Mouse (Mus musculus) MEL (cell line): ENCODE results near the gene Llgl1. TPM values are rescaled to one million over a fixed set of nuclear protein-coding genes. Genes with fewer than 3 reads are reported as not detected.

Source experiments
- DNase-seq: peaks from one replicate; pipeline ENCODE4 v3.0.0; 2011; ENCODE audit warnings: low read depth, low spot score
- H3K27ac ChIP-seq: 2 replicates; pipeline ENCODE4 v1.5.1; 2012; ENCODE audit warnings: low read depth, mild to moderate bottlenecking, control low read depth, low read length, moderate library complexity; ENCODE audit not compliant: control insufficient read depth
- H3K27me3 ChIP-seq, 2 experiments: fragments of 150-350 bp in 1 of 2; sonication (generic) in 1 of 2; 2 replicates each; pipeline ENCODE4 v1.6.1; 2012; ENCODE audit warnings: low read length in 2 of 2, mild to moderate bottlenecking in 2 of 2, improper control_type of control experiment in 1 of 2, moderate library complexity in 1 of 2; ENCODE audit not compliant: insufficient read depth in 2 of 2, control insufficient read depth in 1 of 2
- H3K36me3 ChIP-seq, 2 experiments: 2 replicates each; pipeline ENCODE4 v1.6.1; 2012 to 2014; ENCODE audit warnings: low read length in 2 of 2, improper control_type of control experiment in 1 of 2, inconsistent platforms in 1 of 2, mild to moderate bottlenecking in 1 of 2; ENCODE audit not compliant: insufficient read depth in 2 of 2, control insufficient read depth in 1 of 2
- H3K4me1 ChIP-seq, 2 experiments: fragments of 150-350 bp in 1 of 2; sonication (generic) in 1 of 2; 2 replicates each; pipeline ENCODE4 v1.6.1; 2012; ENCODE audit warnings: low read length in 2 of 2, improper control_type of control experiment in 1 of 2, mild to moderate bottlenecking in 1 of 2; ENCODE audit not compliant: insufficient read depth in 2 of 2, control insufficient read depth in 1 of 2
- H3K4me3 ChIP-seq, 2 experiments: fragments of 150-350 bp in 1 of 2; sonication (generic) in 1 of 2; 2 replicates each; pipeline ENCODE4 v1.5.1; 2012; ENCODE audit warnings: low read depth in 2 of 2, low read length in 2 of 2, mild to moderate bottlenecking in 2 of 2, moderate library complexity in 2 of 2, control low read depth in 1 of 2, improper control_type of control experiment in 1 of 2; ENCODE audit not compliant: control insufficient read depth in 1 of 2, insufficient read depth in 1 of 2
- H3K79me2 ChIP-seq: 2 replicates; pipeline ENCODE4 v1.6.1; 2012; ENCODE audit warnings: mild to moderate bottlenecking, low read length, moderate library complexity; ENCODE audit not compliant: control insufficient read depth, poor library complexity, insufficient read depth
- H3K9ac ChIP-seq: 2 replicates; pipeline ENCODE4 v1.6.1; 2012; ENCODE audit warnings: low read depth, mild to moderate bottlenecking, control low read depth, low read length, moderate library complexity; ENCODE audit not compliant: control insufficient read depth, poor library complexity, severe bottlenecking
- H3K9me3 ChIP-seq: fragments of 150-350 bp; sonication (generic); replicated peaks from 2 replicates; pipeline ENCODE4 v1.6.1; 2012; ENCODE audit warnings: mild to moderate bottlenecking, low read length, improper control_type of control experiment, moderate library complexity; ENCODE audit not compliant: insufficient read depth
- BHLHE40 ChIP-seq: IDR thresholded peaks from 2 replicates; pipeline ENCODE4 v1.6.1; 2012; ENCODE audit warnings: low read depth, mild to moderate bottlenecking, inconsistent platforms, low read length, improper control_type of control experiment, borderline replicate concordance
- CHD1 ChIP-seq: IDR thresholded peaks from 2 replicates; pipeline ENCODE4 v1.6.1; 2012; ENCODE audit warnings: low read depth, mild to moderate bottlenecking, inconsistent platforms, low read length, improper control_type of control experiment
- CHD2 ChIP-seq: IDR thresholded peaks from 2 replicates; pipeline ENCODE4 v1.6.1; 2011; ENCODE audit warnings: low read length, improper control_type of control experiment
- E2F4 ChIP-seq: IDR thresholded peaks from 2 replicates; pipeline ENCODE4 v1.6.1; 2011; ENCODE audit warnings: low read depth, low read length, improper control_type of control experiment, borderline replicate concordance
- EP300 ChIP-seq, 2 experiments: IDR thresholded peaks; 2 replicates each; pipeline ENCODE4 v1.6.1; 2011; ENCODE audit warnings: improper control_type of control experiment in 2 of 2, low read length in 2 of 2, low read depth in 1 of 2, mild to moderate bottlenecking in 1 of 2
- GABPA ChIP-seq: IDR thresholded peaks from 2 replicates; pipeline ENCODE4 v1.6.1; 2012; ENCODE audit warnings: low read depth, mild to moderate bottlenecking, inconsistent platforms, low read length, improper control_type of control experiment, moderate library complexity
- GATA1 ChIP-seq: IDR thresholded peaks from 2 replicates; pipeline ENCODE4 v1.6.1; 2011; ENCODE audit warnings: low read depth, low read length, improper control_type of control experiment
- MAX ChIP-seq: IDR thresholded peaks from 2 replicates; pipeline ENCODE4 v1.6.1; 2011; ENCODE audit warnings: low read length, improper control_type of control experiment
- MAZ ChIP-seq: IDR thresholded peaks from 2 replicates; pipeline ENCODE4 v1.6.1; 2012; ENCODE audit warnings: low read depth, mild to moderate bottlenecking, inconsistent platforms, low read length, improper control_type of control experiment
- MYB ChIP-seq: IDR thresholded peaks from 2 replicates; pipeline ENCODE4 v1.6.1; 2011; ENCODE audit warnings: mild to moderate bottlenecking, low read depth, low read length, improper control_type of control experiment
- NELFE ChIP-seq: IDR thresholded peaks from 2 replicates; pipeline ENCODE4 v1.6.1; 2011; ENCODE audit warnings: low read depth, low read length, improper control_type of control experiment
- NRF1 ChIP-seq: IDR thresholded peaks from 2 replicates; pipeline ENCODE4 v1.6.1; 2014; ENCODE audit warnings: low read depth, mild to moderate bottlenecking, inconsistent platforms, low read length, improper control_type of control experiment, moderate library complexity; ENCODE audit not compliant: poor library complexity, insufficient read depth, severe bottlenecking
- POLR2AphosphoS2 ChIP-seq: IDR thresholded peaks from 2 replicates; pipeline ENCODE4 v1.6.1; 2011; ENCODE audit warnings: low read length, improper control_type of control experiment
- POLR2AphosphoS5 ChIP-seq: IDR thresholded peaks from 2 replicates; pipeline ENCODE4 v1.6.1; 2012; ENCODE audit warnings: low read depth, borderline replicate concordance, mild to moderate bottlenecking, inconsistent platforms, low read length, moderate library complexity, mixed read lengths
- RAD21 ChIP-seq: IDR thresholded peaks from 2 replicates; pipeline ENCODE4 v1.6.1; 2011; ENCODE audit warnings: mild to moderate bottlenecking, low read depth, low read length, improper control_type of control experiment
- RCOR1 ChIP-seq: IDR thresholded peaks from 2 replicates; pipeline ENCODE4 v1.6.1; 2012; ENCODE audit warnings: low read depth, mild to moderate bottlenecking, inconsistent platforms, low read length, improper control_type of control experiment
- SMC3 ChIP-seq: IDR thresholded peaks from 2 replicates; pipeline ENCODE4 v1.6.1; 2011; ENCODE audit warnings: low read depth, low read length, improper control_type of control experiment
- TAL1 ChIP-seq: IDR thresholded peaks from 2 replicates; pipeline ENCODE4 v1.6.1; 2012; ENCODE audit warnings: mild to moderate bottlenecking, inconsistent platforms, low read length, moderate library complexity, mixed read lengths
- TBP ChIP-seq: IDR thresholded peaks from 2 replicates; pipeline ENCODE4 v1.8.0; 2011; ENCODE audit warnings: low read depth, low read length, improper control_type of control experiment
- TCF12 ChIP-seq: IDR thresholded peaks from 2 replicates; pipeline ENCODE4 v1.6.1; 2014; ENCODE audit warnings: low read depth, mild to moderate bottlenecking, inconsistent platforms, low read length, improper control_type of control experiment, moderate library complexity
- USF2 ChIP-seq, 2 experiments: IDR thresholded peaks; 2 replicates each; pipeline ENCODE4 v1.6.1; 2011 to 2012; ENCODE audit warnings: improper control_type of control experiment in 2 of 2, low read length in 2 of 2, borderline replicate concordance in 1 of 2, inconsistent platforms in 1 of 2, low read depth in 1 of 2, mild to moderate bottlenecking in 1 of 2; ENCODE audit not compliant: insufficient read depth in 1 of 2
- ZC3H11A ChIP-seq: IDR thresholded peaks from 2 replicates; pipeline ENCODE4 v1.6.1; 2012; ENCODE audit warnings: low read depth, mild to moderate bottlenecking, inconsistent platforms, low read length, improper control_type of control experiment
- ZKSCAN1 ChIP-seq: IDR thresholded peaks from 2 replicates; pipeline ENCODE4 v1.6.1; 2012; ENCODE audit warnings: low read depth, mild to moderate bottlenecking, inconsistent platforms, low read length, improper control_type of control experiment, moderate library complexity
- polyA plus RNA-seq, 2 experiments: library from polyadenylated mRNA; stranded (reverse) in 1 of 2; unstranded in 1 of 2; fragments of >175 nt in 1 of 2; fragments of >200 nt in 1 of 2; gene quantifications; 2 replicates each; pipeline versions ENCODE4 v1.2.1 to v1.2.4; 2012; ENCODE audit warnings: low replicate concordance in 2 of 2, low read depth in 1 of 2; ENCODE audit not compliant: insufficient read length in 2 of 2, insufficient read depth in 1 of 2, missing spikeins in 1 of 2
- total RNA-seq: library from RNA; depleted of rRNA; stranded (reverse); fragments of 300-350 nt; gene quantifications from 2 replicates; pipeline ENCODE4 v1.2.3, GENCODE M21; 2012

Llgl1 gene
- total and polyA plus RNA-seq, 3 experiments: 9.3 to 23.9 TPM; not detected in 1

DNA sequence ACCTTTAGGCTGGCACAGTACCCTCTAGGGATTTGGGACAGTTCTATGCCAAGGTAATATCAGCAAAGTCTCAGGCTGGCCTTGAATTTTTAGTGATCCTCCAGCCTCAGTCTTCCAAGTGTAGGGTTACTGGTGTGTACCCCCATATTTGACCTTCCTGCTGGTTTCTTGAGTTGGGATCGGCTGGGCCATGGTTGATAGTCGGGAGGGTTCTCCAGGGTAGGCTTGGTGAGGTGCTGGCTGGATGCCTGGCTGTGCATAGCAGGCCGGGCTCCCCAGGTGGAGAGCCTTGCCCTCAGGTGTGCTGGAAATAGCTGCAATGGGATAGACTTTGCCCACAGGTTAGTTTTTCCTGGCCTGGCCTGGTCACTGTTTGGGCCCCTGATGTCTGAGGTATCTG, 5.7 kb downstream of the Llgl1 start:
- Histone ChIP-seq H3K9ac (no peak overlapping the region), H3K9me3 (no peaks in the 10 kb centered on the region), H3K27me3 (no peaks in the 10 kb centered on the region), H3K79me2 (peaks cover under 1% of the 10 kb centered on the region; the same call in 1 of the 2 replicates), H3K4me3 (no peak overlapping the region), H3K36me3 (peaks cover 0 to 7% of the 10 kb centered on the region in 2 experiments; a peak in 3 of 4 replicates), H3K27ac (no peak overlapping the region), H3K4me1 (peaks cover 5 to 11% of the 10 kb centered on the region in 2 experiments; a peak in 3 of 4 replicates)
- DNase-seq: no peak
- no peak for TF ChIP-seq GATA1
- no peak for TF ChIP-seq MAZ
- TF ChIP-seq POLR2AphosphoS5: no peak
- no peak for TF ChIP-seq RCOR1
- TF ChIP-seq CHD1: no peak
- TF ChIP-seq MYB: no peak

DNA sequence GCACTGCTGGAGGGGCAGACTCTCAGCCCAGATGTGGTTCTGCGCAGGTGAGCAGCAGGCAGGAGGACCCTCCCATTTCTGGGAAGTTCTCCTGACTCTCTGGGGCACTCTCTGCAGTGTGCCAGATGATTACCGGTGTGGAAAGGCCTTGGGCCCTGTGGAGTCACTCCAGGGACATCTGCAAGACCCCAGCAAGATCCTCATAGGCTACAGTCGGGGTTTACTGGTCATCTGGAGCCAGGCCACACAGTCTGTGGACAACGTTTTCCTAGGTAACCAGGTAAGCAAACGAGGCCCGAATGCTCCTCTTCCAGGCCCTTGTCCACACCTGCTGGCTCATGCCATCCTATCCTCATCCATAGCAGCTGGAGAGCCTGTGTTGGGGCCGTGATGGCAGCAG, 6.6 kb downstream of the Llgl1 start:
- no peak overlapping the region for H3K27ac ChIP-seq
- H3K27me3 ChIP-seq: no peaks in the 10 kb centered on the region
- TF ChIP-seq TBP: no peak
- no peak for TF ChIP-seq NELFE
- TF ChIP-seq BHLHE40: no peak
- TF ChIP-seq TAL1: no peak
- no peak for TF ChIP-seq TCF12
- TF ChIP-seq RAD21: no peak
- TF ChIP-seq POLR2AphosphoS5: no peak
- H3K9me3 ChIP-seq: no peaks in the 10 kb centered on the region
- H3K36me3 ChIP-seq: peaks cover 0 to 2% of the 10 kb centered on the region in 2 experiments; a peak in 3 of 4 replicates
- no peak for DNase-seq
- peaks cover 0 to 2% of the 10 kb centered on the region in 2 experiments; a peak in 1 of 4 replicates for H3K4me1 ChIP-seq
- H3K79me2 ChIP-seq: no peaks in the 10 kb centered on the region
- no peak overlapping the region for H3K4me3 ChIP-seq
- no peak overlapping the region for H3K9ac ChIP-seq

DNA sequence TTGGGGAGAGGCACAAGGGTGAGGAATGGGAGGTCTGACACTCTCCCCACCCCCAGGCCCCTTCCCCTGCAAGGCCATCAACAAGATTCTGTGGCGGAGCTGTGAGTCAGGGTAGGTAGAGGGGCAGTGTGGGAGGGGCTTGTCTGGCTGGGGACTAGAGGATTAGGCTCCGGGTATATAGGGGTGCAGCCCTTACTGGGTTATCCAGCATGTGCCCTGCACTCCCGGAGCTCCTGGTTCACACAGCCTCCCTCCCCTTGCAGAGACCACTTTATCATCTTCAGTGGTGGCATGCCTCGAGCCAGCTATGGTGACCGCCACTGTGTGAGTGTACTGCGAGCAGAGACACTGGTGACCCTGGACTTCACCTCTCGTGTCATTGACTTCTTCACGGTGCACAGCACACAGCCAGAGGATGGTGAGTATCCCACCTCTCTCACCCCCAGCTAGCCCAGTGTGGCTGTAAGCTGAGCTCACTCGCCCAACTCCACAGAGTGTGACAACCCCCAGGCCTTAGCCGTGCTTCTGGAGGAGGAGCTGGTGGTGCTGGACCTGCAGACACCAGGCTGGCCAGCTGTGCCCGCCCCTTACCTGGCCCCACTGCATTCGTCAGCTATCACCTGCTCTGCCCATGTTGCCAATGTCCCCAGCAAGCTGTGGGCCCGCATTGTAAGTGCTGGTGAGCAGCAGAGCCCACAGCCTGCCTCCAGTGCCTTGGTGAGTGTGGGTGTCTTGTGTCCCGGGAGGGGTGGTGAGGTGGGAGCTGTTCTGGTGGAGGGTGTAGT, 7.4 kb downstream of the Llgl1 start:
- Histone ChIP-seq H3K4me3 (no peak overlapping the region), H3K9me3 (no peaks in the 10 kb centered on the region), H3K27me3 (no peaks in the 10 kb centered on the region), H3K27ac (no peak overlapping the region), H3K9ac (no peak overlapping the region), H3K4me1 (no peaks in the 10 kb centered on the region), H3K79me2 (no peaks in the 10 kb centered on the region), H3K36me3 (no peaks in the 10 kb centered on the region; a peak in 1 of 4 replicates)
- no peak for DNase-seq
- no peak for TF ChIP-seq MYB
- no peak for TF ChIP-seq E2F4
- TF ChIP-seq GABPA: no peak
- TF ChIP-seq TBP: no peak
- no peak for TF ChIP-seq ZC3H11A
- TF ChIP-seq NELFE: no peak
- no peak for TF ChIP-seq USF2 (IDR thresholded peaks at IDR 0.05; ENCODE audit: borderline replicate concordance in 1 of 2, insufficient read depth in 1 of 2, low read depth in 1 of 2, low read length in 2 of 2)
- TF ChIP-seq SMC3: no peak
- TF ChIP-seq EP300 (IDR thresholded peaks at IDR 0.05; ENCODE audit: low read depth in 1 of 2, low read length in 2 of 2): no peak
- TF ChIP-seq NRF1: no peak
- no peak for TF ChIP-seq TAL1
- no peak for TF ChIP-seq ZKSCAN1
- no peak for TF ChIP-seq TCF12
- TF ChIP-seq POLR2AphosphoS2: no peak
- TF ChIP-seq POLR2AphosphoS5: no peak
- no peak for TF ChIP-seq MAX
- no peak for TF ChIP-seq CHD2
- no peak for TF ChIP-seq GATA1
